Mouse (Mus musculus): ENCODE measurements around the gene Mob3c. TPM values are rescaled to one million over a fixed set of nuclear protein-coding genes. Genes with fewer than 3 reads are reported as not detected.

The Mob3c gene
- polyA plus RNA-seq, 1 experiment from 2014 or later: 13.5 TPM

GRCm38 (mm10) chr4:115838196-115838595 lies 10.3 kb downstream of the Mob3c start:
- peaks cover 10% of the 10 kb centered on the region for H3K4me1 ChIP-seq
- H3K27ac ChIP-seq: no peak overlapping the region
- ATAC-seq (ENCODE audit: borderline replicate concordance, extremely low read depth, low FRiP score, low TSS enrichment): no peak
- H3K36me3 ChIP-seq: peaks cover 14% of the 10 kb centered on the region
- H3K9me3 ChIP-seq: no peaks in the 10 kb centered on the region
- peak overlapping the region; percentile 65; the same call in 1 of the 2 replicates for H3K4me3 ChIP-seq
- H3K27me3 ChIP-seq: no peaks in the 10 kb centered on the region
- no peak overlapping the region for H3K9ac ChIP-seq
- H3K4me2 ChIP-seq: peak overlapping the region; percentile 63
- 54% methylated on average over 4 of the region's 4 CpGs for WGBS

- Histone ChIP-seq H3K9ac (peak within 1 kb of the TSS; percentile 49), H3K27me3 (no peaks in the 10 kb centered on the region), H3K9me3 (no peaks in the 10 kb centered on the region), H3K4me2 (peak within 1 kb of the TSS; percentile 63), H3K27ac (peak within 1 kb of the TSS; percentile 54), H3K4me1 (peaks cover 10% of the 10 kb centered on the region), H3K4me3 (peak within 1 kb of the TSS; percentile 65), H3K36me3 (peaks cover 7% of the 10 kb centered on the region)
- peak; percentile 96 for ATAC-seq (ENCODE audit: borderline replicate concordance, extremely low read depth, low FRiP score, low TSS enrichment)
- WGBS: 1% methylated on average over 51 of the region's 51 CpGs
Measured at GRCm38 (mm10) chr4:115838696-115839641, 11.1 kb downstream of the Mob3c start, which contains the start of gene Mknk1. Mknk1 (plus strand) TSS chr4:115839198.

- 35% methylated on average over 4 of the region's 4 CpGs for WGBS
Measured at GRCm38 (mm10) chr4:115839956-115840355, 12.1 kb downstream of the Mob3c start.

GRCm38 (mm10) chr4:115840842-115841241 lies 12.9 kb downstream of the Mob3c start:
- peaks cover 10% of the 10 kb centered on the region for H3K4me1 ChIP-seq

More at GRCm38 (mm10) chr4:115839956-115840355, 12.1 kb downstream of the Mob3c start:
- H3K9ac ChIP-seq: peak overlapping the region; percentile 49
- H3K4me2 ChIP-seq: peak overlapping the region; percentile 63
- H3K4me1 ChIP-seq: peaks cover 10% of the 10 kb centered on the region
- H3K4me3 ChIP-seq: peak overlapping the region; percentile 65
- 0 out of 2 replicates have a peak overlapping the region, but pooled peaks have one; percentile 54 for H3K27ac ChIP-seq
- peaks cover 4% of the 10 kb centered on the region; the same call in 1 of the 2 replicates for H3K36me3 ChIP-seq
- ATAC-seq (ENCODE audit: borderline replicate concordance, extremely low read depth, low FRiP score, low TSS enrichment): no peak
- no peaks in the 10 kb centered on the region for H3K9me3 ChIP-seq
- H3K27me3 ChIP-seq: no peaks in the 10 kb centered on the region

GRCm38 (mm10) chr4:115846656-115847055 lies 18.8 kb downstream of the Mob3c start:
- WGBS: 59% methylated on average over 2 of the region's 2 CpGs
- Histone ChIP-seq H3K36me3 (peaks cover 2% of the 10 kb centered on the region; the same call in 1 of the 2 replicates), H3K4me3 (no peak overlapping the region), H3K9ac (no peak overlapping the region), H3K9me3 (no peaks in the 10 kb centered on the region), H3K27ac (no peak overlapping the region), H3K27me3 (no peaks in the 10 kb centered on the region), H3K4me1 (0 out of 2 replicates have a peak, but pooled peaks cover 3% of the 10 kb centered on the region), H3K4me2 (no peak overlapping the region)
- ATAC-seq (ENCODE audit: borderline replicate concordance, extremely low read depth, low FRiP score, low TSS enrichment): no peak

More at GRCm38 (mm10) chr4:115840842-115841241, 12.9 kb downstream of the Mob3c start:
- Histone ChIP-seq H3K9ac (no peak overlapping the region), H3K9me3 (no peaks in the 10 kb centered on the region), H3K27ac (no peak overlapping the region), H3K27me3 (no peaks in the 10 kb centered on the region), H3K36me3 (peaks cover under 1% of the 10 kb centered on the region; the same call in 1 of the 2 replicates), H3K4me3 (no peak overlapping the region), H3K4me2 (no peak overlapping the region)
- 84% methylated on average over 4 of the region's 4 CpGs for WGBS
- ATAC-seq (ENCODE audit: borderline replicate concordance, extremely low read depth, low FRiP score, low TSS enrichment): no peak

GRCm38 (mm10) chr4:115847377-115847776 lies 19.5 kb downstream of the Mob3c start:
- H3K4me1 ChIP-seq: 0 out of 2 replicates have a peak, but pooled peaks cover 3% of the 10 kb centered on the region
- 45% methylated on average over 5 of the region's 5 CpGs for WGBS
- no peak overlapping the region for H3K27ac ChIP-seq
- H3K9ac ChIP-seq: no peak overlapping the region
- H3K36me3 ChIP-seq: peaks cover 4% of the 10 kb centered on the region; the same call in 1 of the 2 replicates
- no peaks in the 10 kb centered on the region for H3K27me3 ChIP-seq
- ATAC-seq (ENCODE audit: borderline replicate concordance, extremely low read depth, low FRiP score, low TSS enrichment): no peak
- H3K4me2 ChIP-seq: no peak overlapping the region
- no peaks in the 10 kb centered on the region for H3K9me3 ChIP-seq
- no peak overlapping the region for H3K4me3 ChIP-seq

GRCm38 (mm10) chr4:115848083-115848482 lies 20.2 kb downstream of the Mob3c start:
- Histone ChIP-seq H3K4me1 (0 out of 2 replicates have a peak, but pooled peaks cover 3% of the 10 kb centered on the region), H3K27ac (no peak overlapping the region), H3K27me3 (no peaks in the 10 kb centered on the region), H3K36me3 (peaks cover 5% of the 10 kb centered on the region; the same call in 1 of the 2 replicates), H3K4me2 (no peak overlapping the region), H3K9me3 (no peaks in the 10 kb centered on the region), H3K9ac (no peak overlapping the region), H3K4me3 (no peak overlapping the region)
- no peak for ATAC-seq (ENCODE audit: borderline replicate concordance, extremely low read depth, low FRiP score, low TSS enrichment)
- WGBS: 81% methylated on average over 1 of the region's 1 CpGs

- Histone ChIP-seq H3K36me3 (peaks cover 5% of the 10 kb centered on the region; the same call in 1 of the 2 replicates), H3K27me3 (no peaks in the 10 kb centered on the region), H3K9ac (no peak overlapping the region), H3K4me2 (no peak overlapping the region), H3K4me1 (0 out of 2 replicates have a peak, but pooled peaks cover 3% of the 10 kb centered on the region), H3K27ac (no peak overlapping the region), H3K4me3 (no peak overlapping the region), H3K9me3 (no peaks in the 10 kb centered on the region)
- 45% methylated on average over 8 of the region's 8 CpGs for WGBS
- peak; percentile 74; the same call in 1 of the 2 replicates for ATAC-seq (ENCODE audit: borderline replicate concordance, extremely low read depth, low FRiP score, low TSS enrichment)
Measured at GRCm38 (mm10) chr4:115848990-115849677, 21.2 kb downstream of the Mob3c start.

- H3K9me3 ChIP-seq: no peaks in the 10 kb centered on the region
- 0 out of 2 replicates have a peak, but pooled peaks cover 3% of the 10 kb centered on the region for H3K4me1 ChIP-seq
- H3K4me3 ChIP-seq: no peak overlapping the region
- H3K27me3 ChIP-seq: no peaks in the 10 kb centered on the region
- no peak overlapping the region for H3K27ac ChIP-seq
- peaks cover 5% of the 10 kb centered on the region; the same call in 1 of the 2 replicates for H3K36me3 ChIP-seq
- H3K9ac ChIP-seq: no peak overlapping the region
- H3K4me2 ChIP-seq: no peak overlapping the region
- ATAC-seq (ENCODE audit: borderline replicate concordance, extremely low read depth, low FRiP score, low TSS enrichment): no peak
- 79% methylated on average over 2 of the region's 2 CpGs for WGBS
Measured at GRCm38 (mm10) chr4:115850111-115850510, 22.2 kb downstream of the Mob3c start.

- ATAC-seq (ENCODE audit: borderline replicate concordance, extremely low read depth, low FRiP score, low TSS enrichment): no peak
- Histone ChIP-seq H3K27me3 (no peaks in the 10 kb centered on the region), H3K9me3 (no peaks in the 10 kb centered on the region), H3K4me1 (0 out of 2 replicates have a peak, but pooled peaks cover 3% of the 10 kb centered on the region), H3K36me3 (peaks cover 5% of the 10 kb centered on the region; the same call in 1 of the 2 replicates), H3K4me3 (no peak overlapping the region), H3K4me2 (no peak overlapping the region), H3K27ac (no peak overlapping the region), H3K9ac (no peak overlapping the region)
- WGBS: 20% methylated on average over 2 of the region's 2 CpGs
Measured at GRCm38 (mm10) chr4:115850631-115851030, 22.7 kb downstream of the Mob3c start.

GRCm38 (mm10) chr4:115851569-115851968 lies 23.7 kb downstream of the Mob3c start:
- no peak for ATAC-seq (ENCODE audit: borderline replicate concordance, extremely low read depth, low FRiP score, low TSS enrichment)
- H3K9me3 ChIP-seq: no peaks in the 10 kb centered on the region
- no peak overlapping the region for H3K27ac ChIP-seq
- no peak overlapping the region for H3K4me3 ChIP-seq
- no peak overlapping the region for H3K4me2 ChIP-seq
- H3K9ac ChIP-seq: no peak overlapping the region
- peaks cover 5% of the 10 kb centered on the region; the same call in 1 of the 2 replicates for H3K36me3 ChIP-seq
- 0 out of 2 replicates have a peak, but pooled peaks cover 3% of the 10 kb centered on the region for H3K4me1 ChIP-seq
- no peaks in the 10 kb centered on the region for H3K27me3 ChIP-seq
- 70% methylated on average over 6 of the region's 6 CpGs for WGBS
